Mouse (Mus musculus) thymus, postnatal 4 days (tissue): ENCODE measurements around the gene Ssbp3.

Source experiments
- DNase-seq: peaks from one replicate; pipeline ENCODE4 v3.0.0; 2021

Ssbp3 gene

DNA sequence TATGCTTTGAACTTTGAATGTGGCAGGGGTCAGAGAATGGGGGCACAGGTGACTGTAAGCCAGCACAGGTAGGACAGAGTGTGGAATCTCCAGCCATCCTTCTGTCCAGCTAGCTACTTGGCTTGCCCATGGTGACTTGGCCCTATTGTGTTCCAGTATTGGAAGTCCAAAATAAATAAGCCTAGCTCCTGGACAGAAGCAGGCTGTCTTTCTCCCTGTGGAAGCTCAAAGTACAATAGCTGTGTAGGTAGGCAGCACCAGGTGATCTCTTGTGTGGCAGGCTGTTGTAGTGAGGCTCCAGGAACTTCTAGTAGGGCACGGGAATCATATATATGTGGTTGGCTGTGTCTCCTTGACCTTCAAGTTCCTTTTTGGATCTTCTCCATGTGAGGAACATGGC is 50.8 kb downstream of the Ssbp3 start:
- no peak for DNase-seq

DNA sequence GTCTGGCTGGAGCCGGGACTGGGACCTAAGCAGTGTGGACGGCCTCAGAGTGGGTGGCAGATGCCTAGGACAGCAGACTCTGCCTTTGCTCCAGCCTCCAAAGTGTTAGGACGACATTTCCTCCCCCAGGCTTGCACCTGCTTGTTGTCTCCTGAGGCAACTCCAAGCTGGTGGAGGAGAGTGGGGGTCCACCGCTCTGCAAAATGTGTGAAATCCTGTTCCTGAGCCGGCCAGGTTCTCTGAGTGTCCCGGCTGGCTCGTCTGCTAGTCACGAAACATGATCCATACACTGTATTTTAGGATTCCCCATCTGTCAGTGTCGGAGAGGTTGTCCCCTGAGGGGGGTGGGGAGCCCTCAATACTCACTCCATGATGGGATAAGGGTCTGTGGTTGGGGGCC is 53.9 kb downstream of the Ssbp3 start:
- DNase-seq = no peak

DNA sequence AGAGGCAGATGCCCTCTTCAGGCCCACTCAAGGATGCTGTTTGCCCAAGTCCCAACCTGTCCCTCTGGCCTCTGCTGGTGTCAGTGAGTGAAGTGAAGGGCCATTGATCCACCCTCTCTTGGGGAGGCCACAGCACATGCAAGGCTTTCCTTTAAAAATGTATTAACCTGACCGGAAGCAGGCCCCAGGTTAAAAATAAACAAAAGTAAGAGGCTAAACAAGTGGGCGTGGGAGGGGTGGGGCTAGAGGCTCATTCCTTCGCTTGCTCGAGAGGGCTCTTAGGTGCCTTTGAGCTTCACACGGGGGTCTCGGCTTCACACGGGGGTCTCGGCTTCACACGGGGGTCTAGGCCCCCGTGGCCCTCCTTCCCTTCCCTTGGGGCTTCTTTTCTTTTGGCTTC is 54.5 kb downstream of the Ssbp3 start:
- no peak for DNase-seq

DNA sequence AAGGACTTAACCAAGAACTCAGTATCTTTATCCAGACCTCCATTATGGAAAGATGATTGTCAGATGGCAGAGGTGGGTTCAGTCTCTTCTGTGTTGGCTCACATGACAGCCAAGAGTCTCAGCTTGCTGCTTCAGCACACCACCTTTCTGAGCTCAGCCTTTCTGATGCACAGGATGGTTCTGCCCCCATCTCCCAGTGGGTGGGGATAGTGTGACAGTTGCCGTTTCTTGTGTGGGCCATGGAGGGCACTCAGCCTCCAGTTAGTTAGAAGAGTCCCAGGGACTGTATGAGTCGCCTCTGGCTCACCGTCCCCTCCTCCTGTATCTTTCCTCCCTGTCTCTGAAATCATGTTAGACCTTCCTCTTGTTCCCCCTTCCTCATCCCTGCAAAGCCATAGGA is 55.9 kb downstream of the Ssbp3 start:
- no peak for DNase-seq

DNA sequence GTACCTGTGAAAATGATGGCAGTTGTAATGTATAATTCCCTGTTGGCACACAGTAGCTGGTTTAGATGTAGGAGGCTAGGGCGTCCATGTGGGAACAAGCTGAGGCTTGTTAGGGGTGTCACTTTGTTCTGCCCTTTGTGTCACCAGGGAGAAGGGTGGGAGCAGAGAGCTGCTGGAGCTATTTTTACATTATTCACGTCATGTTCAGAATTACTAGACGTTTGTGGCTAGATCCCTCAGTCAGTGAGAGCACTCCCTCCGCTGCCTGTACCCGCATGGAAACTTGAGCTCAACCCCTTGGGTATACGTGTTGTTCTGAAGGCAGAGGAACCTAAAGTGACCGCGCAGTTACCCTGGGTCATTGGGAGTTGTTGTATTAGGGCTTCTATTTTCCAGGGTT is 58.4 kb downstream of the Ssbp3 start:
- DNase-seq = no peak

DNA sequence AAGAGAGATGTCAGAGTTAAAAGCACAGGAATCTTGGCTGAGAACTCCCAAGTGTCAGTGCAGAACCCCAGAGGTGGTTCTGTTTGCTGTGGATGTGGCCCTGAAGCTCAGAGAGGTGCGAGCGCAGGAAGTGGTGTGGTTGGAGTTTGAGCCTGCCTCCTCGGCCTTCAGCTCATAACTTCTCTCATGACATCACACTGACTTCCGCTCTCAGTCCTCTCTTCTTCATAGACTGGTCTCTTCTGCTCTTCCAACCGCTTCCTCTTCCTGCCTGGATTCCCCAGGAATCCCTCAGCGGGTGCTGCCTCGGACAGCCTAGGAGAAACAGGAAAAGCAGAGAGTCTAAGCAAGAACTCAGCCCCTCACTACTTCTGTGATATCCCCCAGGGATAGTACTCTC is 60.3 kb downstream of the Ssbp3 start:
- peak; percentile 58 for DNase-seq

DNA sequence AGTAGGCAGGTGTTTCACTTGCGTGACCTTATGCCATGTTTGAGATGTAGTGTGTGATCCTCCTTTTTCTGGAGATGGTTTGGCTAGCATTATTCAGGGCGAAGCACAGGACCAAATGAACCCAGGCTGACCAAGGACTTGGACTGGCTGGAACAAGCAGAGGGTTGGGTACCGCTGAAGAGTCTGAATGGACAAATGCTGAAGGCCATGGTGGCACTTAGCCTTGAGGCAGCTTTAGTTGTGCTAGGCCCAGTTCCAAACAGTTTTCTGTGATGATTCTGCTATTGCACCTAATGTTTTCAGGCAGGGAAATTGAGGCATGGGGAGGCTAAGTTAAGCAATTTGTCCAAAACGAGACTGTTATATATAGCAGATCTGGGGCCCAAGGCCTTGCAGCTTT is 61.6 kb downstream of the Ssbp3 start:
- no peak for DNase-seq

DNA sequence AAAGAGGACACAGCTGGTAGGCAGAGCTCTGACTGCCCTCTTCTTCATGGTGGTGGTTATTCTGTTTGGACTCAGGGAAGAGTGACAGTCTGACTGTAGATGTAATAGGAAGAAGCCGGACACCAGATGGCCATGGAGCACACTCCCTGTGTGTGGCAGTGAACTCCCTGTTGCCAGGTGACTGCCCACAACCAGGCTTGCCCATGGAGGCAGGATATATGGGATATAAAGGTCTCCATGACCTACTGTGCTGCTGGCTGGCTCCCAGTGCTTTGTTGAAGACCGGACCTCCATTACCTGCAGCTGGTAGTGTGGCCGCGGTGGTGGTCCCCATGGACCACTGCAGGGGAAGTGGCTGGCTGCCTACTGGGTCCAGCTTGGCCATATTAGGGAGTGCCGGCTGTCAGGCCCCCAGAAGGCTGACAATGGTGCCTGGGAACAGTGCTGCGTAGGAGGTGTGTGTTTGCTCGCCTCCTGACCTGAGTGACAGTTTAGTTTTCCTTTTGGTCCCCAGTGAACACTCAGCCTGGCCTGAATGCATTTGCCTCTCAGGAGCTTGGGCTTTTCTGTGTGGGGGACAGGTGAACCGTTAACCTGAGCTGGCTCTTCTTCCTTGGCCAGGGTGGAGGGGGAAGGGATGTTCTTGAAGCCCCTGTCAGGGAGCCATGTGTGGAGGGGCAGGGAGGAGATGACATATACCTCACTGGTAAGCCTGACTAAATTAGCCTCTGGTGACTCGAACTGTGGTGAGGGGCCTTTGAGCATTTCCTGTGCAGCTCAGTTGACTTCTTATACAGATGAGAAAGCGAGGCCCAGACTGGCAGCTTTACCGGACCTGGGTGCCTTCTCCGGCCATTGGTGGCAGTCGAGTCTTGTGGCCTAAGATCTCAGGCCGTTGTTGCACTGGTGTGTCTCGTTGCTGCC is 62.2 kb downstream of the Ssbp3 start:
- DNase-seq = no peak

DNA sequence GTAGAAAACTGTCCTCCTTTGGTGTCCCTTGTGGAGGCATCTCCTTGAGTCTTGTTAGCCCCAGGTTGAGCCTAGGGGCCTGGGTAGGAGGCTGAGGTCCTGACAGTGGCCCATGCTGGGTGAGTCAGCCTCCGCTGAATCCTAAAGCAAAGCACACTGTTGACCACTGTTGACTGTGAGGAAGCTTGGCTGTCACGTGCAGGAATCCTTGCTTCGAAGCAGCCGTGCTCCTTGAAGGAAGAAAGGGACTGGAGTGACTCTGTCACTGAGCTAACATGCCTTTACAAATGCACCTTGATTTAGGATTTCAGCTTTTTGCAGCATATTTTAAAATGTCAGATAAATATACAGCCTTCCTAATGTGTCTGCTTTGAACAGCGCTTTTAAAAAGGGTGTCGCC is 64.8 kb downstream of the Ssbp3 start:
- no peak for DNase-seq

DNA sequence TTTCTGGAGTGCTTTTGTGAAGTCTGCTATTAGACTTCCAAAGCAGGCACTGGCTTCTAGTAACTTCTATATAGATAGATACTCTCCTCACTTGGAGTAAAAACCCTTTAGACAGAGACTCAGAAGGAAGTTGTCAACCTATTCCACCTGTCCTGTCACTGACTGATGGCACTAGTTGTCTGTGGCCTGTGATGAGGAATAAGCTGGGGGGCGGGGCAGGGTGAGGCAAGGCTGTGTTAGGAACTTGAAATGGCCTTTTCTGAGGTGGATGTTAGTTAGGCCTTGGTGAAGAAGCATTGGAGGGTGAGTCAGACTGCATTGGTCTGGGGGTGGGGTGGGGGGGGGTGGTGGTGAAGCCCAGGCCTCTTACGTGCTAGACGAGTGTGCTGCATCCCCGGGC is 65.4 kb downstream of the Ssbp3 start:
- no peak for DNase-seq

DNA sequence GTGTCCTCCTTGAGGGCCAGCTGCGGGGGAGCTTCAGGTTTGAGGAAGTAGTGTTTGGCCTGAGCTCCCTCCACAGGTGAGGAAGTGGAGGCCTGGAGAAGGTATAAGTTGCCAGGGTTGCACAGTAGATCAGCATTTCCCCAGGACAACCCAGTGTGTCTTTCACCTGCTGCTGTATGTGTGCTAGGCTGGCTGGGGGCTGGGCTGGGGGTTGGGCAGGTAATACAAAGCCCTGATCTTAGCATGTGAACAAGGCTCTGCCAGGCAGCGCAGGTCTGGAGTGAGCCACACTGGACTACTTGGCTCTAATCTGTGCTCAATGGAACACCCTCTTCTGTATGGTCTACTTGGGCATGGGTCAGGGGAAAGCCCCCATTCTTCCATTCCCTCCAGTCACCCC is 66.1 kb downstream of the Ssbp3 start:
- DNase-seq = no peak

DNA sequence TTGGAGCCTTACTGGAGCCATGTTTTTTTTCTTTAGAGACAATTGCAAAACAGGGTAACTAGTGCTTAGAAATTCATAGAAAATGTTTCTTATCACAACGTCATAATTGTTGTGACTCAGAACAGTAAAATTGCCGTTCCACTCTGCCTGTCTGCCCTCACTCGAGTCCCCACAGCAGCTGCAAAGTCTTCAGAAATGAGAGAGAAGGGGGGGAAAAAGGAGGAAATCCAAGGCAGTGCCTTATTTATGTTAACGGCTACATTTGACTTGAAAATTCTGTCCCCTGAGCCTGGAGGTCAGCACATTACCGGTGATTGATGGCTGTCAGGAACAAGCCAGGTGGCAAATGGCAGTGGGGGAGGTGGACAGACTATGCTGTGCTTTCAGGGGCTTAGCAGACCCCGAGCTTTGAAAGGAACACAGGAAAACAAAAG is 66.7 kb downstream of the Ssbp3 start:
- no peak for DNase-seq

DNA sequence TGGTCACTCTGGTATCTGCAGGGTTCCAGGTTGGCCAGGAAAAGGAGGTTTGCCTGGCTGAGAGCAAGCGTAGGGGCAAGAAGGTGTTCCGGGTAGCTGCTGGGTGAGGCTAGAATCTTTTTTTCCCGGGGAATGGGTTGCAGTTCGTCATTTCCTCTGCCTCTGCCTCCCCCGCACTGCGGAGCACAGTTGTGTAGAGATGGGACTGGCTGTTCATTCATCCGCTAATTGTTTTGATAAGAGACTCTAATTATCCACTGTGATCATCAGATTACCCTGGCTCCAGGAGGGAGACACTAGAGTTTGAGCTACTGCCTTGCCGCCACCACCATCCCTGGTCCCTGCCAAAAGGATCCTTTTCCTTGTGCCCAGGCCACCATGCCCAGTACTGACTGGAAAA is 67.9 kb downstream of the Ssbp3 start:
- no peak for DNase-seq

DNA sequence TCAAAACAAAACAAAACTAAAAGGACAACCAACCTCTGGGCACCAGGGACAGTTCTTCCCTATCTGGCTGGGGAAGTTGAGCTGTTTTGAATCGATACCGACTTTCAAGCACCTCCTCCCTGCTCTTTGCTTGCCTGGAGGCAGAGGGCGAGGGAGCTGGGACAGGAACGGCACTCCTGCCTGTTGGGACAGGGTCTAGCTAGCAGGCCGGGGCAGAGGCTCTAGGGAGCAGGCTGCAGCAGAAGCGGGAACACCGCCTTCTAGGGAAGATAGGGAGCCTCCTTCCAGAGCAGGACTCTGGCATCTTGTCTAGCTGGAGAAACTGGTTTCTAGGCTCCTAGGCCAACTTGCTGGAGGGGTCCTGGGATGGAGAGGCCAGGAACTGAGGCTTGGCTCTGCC is 70.2 kb downstream of the Ssbp3 start:
- DNase-seq = no peak

DNA sequence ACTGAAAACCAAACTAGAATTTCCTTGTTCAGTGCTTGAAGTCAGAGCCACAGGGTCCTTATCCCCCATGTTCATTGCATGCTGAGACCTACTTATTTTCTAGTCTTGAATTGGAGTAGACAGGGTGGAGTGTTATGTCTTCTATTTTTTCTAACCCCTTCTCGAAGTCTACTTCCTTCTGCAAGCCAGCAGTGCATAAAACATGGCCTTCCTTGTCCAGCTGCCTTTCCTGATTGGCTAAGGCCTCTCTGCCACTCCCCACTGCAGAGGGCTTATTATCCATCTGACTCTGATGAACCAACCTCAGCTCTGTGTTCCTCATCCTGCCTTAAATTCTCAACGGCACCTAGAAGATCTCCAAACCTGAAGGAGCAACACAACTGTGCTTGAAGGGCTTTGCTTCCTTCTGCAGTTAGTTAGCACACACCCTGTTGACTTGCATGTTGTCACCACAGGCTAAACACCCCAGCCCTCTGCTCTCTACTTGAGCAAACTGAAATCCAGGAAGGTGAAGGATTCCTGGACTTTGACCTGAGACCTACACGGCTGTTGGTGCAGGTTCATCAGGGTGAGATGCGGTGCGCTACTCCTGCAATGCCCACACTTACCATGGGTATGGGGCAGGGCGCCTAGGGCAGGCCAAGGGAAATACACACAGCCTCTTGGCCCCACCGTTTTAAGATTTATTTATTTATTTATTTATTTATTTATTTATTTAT is 71.0 kb downstream of the Ssbp3 start:
- DNase-seq = no peak

DNA sequence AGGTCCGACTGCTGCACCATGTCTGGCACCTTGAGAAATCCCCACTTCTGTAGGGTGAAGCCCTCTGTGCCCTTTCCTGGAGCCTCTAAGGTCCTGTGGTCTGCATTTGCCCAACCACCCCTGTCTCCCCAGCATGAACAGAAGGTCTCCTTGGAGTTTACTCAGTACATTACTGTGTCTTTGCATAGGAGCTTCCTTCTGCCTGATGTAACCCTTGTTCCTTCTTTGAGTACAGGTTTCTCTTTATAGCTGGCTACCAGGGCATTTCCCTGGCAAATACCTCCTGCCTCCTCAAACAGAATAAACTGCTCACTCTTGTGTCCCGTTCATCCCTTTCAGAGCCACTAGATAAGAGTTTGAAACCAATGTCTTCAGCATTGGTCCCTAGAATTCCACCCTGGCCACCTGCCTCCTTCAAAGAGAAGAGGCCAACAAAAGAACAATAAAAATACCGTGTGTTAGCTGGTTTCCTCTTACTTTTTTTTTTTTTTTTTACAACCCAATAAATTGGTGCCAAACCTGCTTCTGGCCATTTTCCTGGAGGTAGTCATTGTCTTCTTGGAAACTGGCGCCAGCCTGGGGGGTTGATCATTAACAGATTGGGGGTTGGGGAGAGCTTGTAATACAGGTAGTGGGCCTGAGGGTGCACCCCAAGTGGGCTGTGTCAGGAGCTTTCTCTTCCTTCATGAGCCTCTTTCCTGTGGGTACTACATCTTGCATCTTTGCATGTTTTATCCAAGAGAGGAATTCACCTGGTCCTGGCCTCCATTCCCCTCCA is 72.0 kb downstream of the Ssbp3 start:
- DNase-seq = no peak

DNA sequence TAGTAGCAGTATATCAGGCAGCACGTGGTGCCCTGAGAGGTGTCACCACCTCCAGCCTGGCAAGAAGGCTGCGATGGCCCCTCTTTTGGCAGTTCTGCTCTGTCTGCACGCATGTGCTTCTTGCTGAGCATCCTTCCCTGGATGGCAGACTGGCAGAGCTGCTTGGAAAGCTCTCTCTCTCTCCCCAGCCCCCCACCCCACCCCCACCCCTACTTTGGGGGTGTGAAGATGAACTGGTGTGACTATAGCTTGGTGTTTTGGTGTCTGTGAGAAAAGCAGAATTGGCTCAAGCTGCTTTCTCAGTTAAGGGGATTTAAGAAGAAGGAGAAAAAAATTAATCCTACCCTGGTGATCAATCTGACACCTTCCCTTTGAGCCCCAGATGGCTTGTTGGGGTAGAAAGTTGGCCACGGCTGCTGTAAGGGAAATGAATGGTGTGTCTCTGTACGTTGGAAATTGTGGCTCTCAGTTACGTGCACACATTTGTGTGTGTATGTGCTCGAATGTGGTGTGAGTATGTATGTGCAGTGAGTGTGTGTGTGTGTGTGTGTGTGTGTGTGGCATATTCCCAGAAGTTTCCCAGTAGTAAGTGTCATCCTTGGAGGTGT is 73.5 kb downstream of the Ssbp3 start:
- DNase-seq = no peak

DNA sequence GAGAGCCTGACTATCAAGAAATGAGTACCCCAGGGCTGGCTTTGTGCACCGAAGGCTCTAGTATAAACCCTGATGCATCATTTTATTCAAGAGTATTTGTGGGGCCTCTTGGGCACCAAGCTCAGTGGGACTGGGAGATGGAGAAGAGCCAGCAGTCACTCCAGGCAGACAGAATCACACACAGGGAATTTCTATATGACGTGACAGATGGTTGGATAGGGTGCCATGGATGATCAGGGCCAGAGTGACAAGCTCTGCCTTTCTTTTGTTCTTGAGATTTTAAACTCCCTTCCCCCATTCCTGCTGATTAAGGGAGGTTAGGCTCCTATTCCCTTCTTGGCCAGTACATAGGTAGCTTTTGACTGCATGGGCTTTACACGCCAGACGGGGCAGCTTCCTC is 74.8 kb downstream of the Ssbp3 start:
- no peak for DNase-seq

DNA sequence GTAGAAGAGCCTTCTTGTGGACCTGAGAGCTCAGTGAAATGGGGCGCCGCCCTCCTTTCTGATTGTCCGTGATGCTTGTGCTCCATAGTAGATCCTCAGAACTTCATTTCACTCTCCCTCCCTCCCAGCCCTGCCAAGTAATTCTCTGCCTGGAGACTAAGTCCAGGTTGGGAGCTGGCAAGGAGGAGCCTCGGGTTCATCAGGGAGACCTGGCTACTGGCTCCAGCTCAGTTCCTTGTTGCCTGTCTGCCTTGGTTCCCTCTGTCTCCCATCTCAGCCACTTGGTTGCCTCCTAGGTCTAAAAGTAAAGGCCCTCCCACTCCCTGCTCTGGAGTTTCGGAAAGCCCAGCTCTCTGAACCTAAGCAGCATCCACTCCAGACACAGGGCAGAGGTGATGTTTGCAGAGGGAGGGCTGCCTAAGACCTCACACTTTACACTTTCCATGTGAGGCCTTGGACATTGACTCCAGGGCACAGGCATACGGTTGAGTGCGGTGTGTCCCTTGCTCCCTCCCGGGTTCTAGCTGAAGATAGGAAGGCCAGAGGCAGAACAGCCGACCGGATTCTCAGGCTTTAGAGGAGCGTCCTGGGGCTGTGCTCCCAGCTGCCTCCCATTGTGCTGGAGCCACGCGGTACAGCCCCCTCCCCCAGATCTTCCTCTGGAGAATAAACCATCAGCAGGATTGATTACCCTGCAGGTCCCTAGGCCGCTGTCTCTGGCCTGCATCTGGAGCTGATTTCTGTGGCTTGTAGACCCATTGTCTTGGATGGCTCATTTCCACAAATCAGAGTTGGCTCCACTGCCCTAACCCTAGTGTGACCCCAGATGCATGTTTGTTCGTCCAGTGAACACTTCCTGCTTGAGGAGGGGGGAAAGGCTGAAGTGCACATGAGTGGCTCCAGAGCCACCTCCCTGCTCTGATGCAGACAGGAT is 75.7 kb downstream of the Ssbp3 start:
- no peak for DNase-seq

DNA sequence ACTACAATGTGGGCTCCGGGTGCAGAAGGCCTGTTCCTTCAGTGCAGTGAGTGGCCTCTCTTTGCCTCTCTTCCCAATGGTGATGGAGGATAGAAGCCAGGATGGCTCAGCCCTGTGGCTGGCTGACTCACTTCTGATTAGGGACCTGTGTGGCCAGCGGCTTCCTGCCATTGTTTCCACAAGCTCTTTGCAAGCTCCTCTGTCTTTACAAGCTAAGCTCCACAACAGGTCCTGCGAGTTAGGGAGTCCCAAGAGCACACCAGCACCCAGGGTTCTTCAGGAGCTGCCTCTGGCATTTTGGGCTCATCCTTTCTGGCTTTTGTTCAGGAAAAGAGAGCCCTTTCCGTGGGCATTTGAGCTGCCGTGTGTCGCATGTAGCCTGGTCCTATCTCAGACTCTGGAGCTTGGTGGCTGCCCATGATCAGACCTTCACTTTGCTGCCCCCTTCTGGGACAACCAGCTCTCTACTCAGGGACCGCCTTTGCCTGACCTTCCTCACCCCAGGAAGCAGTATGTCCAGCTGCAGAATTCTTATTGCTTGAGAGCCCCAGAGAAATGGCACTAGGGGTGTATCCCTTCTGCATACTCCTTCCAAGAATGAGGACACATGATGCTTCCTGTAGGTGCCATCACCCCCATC is 77.3 kb downstream of the Ssbp3 start:
- peak; percentile 86 for DNase-seq

DNA sequence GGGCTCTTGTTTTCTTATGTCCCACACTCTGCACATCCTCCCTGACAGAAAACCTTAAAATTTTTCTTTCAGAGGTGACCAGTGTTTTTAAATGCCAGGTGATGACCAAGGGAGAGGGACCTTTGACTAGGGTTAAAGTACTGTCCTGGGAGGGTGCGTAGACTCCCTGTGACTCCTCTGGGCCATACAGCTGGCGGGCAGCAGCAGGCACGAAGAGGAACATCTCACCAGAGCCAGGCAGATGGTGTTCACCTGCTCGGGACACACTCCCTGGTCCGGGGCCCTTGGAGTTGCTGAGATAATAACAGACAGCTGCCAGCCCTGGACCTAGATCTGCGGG is 78.4 kb downstream of the Ssbp3 start:
- no peak for DNase-seq
